Mouse (Mus musculus): ENCODE results near the gene Sept9. TPM values are rescaled to one million over a fixed set of nuclear protein-coding genes. Genes with fewer than 3 reads are reported as not detected.

Gene Sept9
- total and polyA plus RNA-seq, 2 experiments from 2014 or later, result 112 TPM

GRCm38 (mm10) chr11:117256088-117256487, 56.6 kb downstream of the Sept9 start:
- no peak overlapping the region for H3K27ac ChIP-seq (ENCODE audit: low read depth, low read length)
- WGBS, result 48% methylated on average over 9 of the region's 9 CpGs
- no peak for TF ChIP-seq CTCF (IDR thresholded peaks at IDR 0.05; ENCODE audit: low read depth)

GRCm38 (mm10) chr11:117256840-117257239, 57.4 kb downstream of the Sept9 start:
- Histone ChIP-seq H3K27me3 (ENCODE audit: insufficient read depth, low read length) (no peaks in the 10 kb centered on the region), H3K36me3 (ENCODE audit: insufficient read depth) (no peaks in the 10 kb centered on the region), H3K4me1 (ENCODE audit: insufficient read depth) (no peaks in the 10 kb centered on the region), H3K9ac (no peak overlapping the region), H3K27ac (ENCODE audit: low read depth, low read length) (no peak overlapping the region), H3K4me3 (ENCODE audit: low read depth, low read length) (no peak overlapping the region), H3K4me2 (ENCODE audit: low read depth) (no peak overlapping the region), H3K9me3 (ENCODE audit: low read length) (no peaks in the 10 kb centered on the region)
- ATAC-seq, result no peak
- no peak for TF ChIP-seq CTCF (IDR thresholded peaks at IDR 0.05; ENCODE audit: low read depth)
- WGBS, result 93% methylated on average over 6 of the region's 6 CpGs
- no peak for DNase-seq

More at GRCm38 (mm10) chr11:117256088-117256487, 56.6 kb downstream of the Sept9 start:
- Histone ChIP-seq H3K27me3 (ENCODE audit: insufficient read depth, low read length) (no peaks in the 10 kb centered on the region), H3K9ac (no peak overlapping the region), H3K4me2 (ENCODE audit: low read depth) (no peak overlapping the region), H3K9me3 (ENCODE audit: low read length) (no peaks in the 10 kb centered on the region), H3K36me3 (ENCODE audit: insufficient read depth) (no peaks in the 10 kb centered on the region), H3K4me3 (ENCODE audit: low read depth, low read length) (no peak overlapping the region), H3K4me1 (ENCODE audit: insufficient read depth) (no peaks in the 10 kb centered on the region)
- DNase-seq, result no peak
- no peak for ATAC-seq

- no peak overlapping the region for H3K9ac ChIP-seq
- H3K9me3 ChIP-seq (ENCODE audit: low read length), result no peaks in the 10 kb centered on the region
- no peak for DNase-seq
- TF ChIP-seq CTCF (IDR thresholded peaks at IDR 0.05; ENCODE audit: low read depth), result no peak
- 93% methylated on average over 1 of the region's 1 CpGs for WGBS
- H3K4me1 ChIP-seq (ENCODE audit: insufficient read depth), result no peaks in the 10 kb centered on the region
- H3K4me3 ChIP-seq (ENCODE audit: low read depth, low read length), result no peak overlapping the region
- no peak for ATAC-seq
- H3K4me2 ChIP-seq (ENCODE audit: low read depth), result no peak overlapping the region
- no peak overlapping the region for H3K27ac ChIP-seq (ENCODE audit: low read depth, low read length)
- H3K27me3 ChIP-seq (ENCODE audit: insufficient read depth, low read length), result no peaks in the 10 kb centered on the region
- no peaks in the 10 kb centered on the region for H3K36me3 ChIP-seq (ENCODE audit: insufficient read depth)
These were observed 57.8 kb downstream of the Sept9 start for GRCm38 (mm10) chr11:117257266-117257665.

GRCm38 (mm10) chr11:117257842-117258241, 58.4 kb downstream of the Sept9 start:
- H3K36me3 ChIP-seq (ENCODE audit: insufficient read depth), result no peaks in the 10 kb centered on the region
- no peak overlapping the region for H3K9ac ChIP-seq
- H3K27me3 ChIP-seq (ENCODE audit: insufficient read depth, low read length), result no peaks in the 10 kb centered on the region
- H3K4me1 ChIP-seq (ENCODE audit: insufficient read depth), result no peaks in the 10 kb centered on the region
- H3K4me3 ChIP-seq (ENCODE audit: low read depth, low read length), result no peak overlapping the region
- TF ChIP-seq CTCF (IDR thresholded peaks at IDR 0.05; ENCODE audit: low read depth), result no peak
- H3K9me3 ChIP-seq (ENCODE audit: low read length), result no peaks in the 10 kb centered on the region
- ATAC-seq, result no peak
- no peak overlapping the region for H3K4me2 ChIP-seq (ENCODE audit: low read depth)
- no peak overlapping the region for H3K27ac ChIP-seq (ENCODE audit: low read depth, low read length)
- DNase-seq, result no peak

GRCm38 (mm10) chr11:117259178-117259960, 59.9 kb downstream of the Sept9 start:
- no peaks in the 10 kb centered on the region for H3K27me3 ChIP-seq (ENCODE audit: insufficient read depth, low read length)
- no peaks in the 10 kb centered on the region for H3K9me3 ChIP-seq (ENCODE audit: low read length)
- H3K4me2 ChIP-seq (ENCODE audit: low read depth), result no peak overlapping the region
- H3K36me3 ChIP-seq (ENCODE audit: insufficient read depth), result no peaks in the 10 kb centered on the region
- H3K27ac ChIP-seq (ENCODE audit: low read depth, low read length), result no peak overlapping the region
- no peak for DNase-seq
- H3K4me3 ChIP-seq (ENCODE audit: low read depth, low read length), result no peak overlapping the region
- no peak for TF ChIP-seq CTCF (IDR thresholded peaks at IDR 0.05; ENCODE audit: low read depth)
- WGBS, result 78% methylated on average over 9 of the region's 9 CpGs
- H3K9ac ChIP-seq, result no peak overlapping the region
- H3K4me1 ChIP-seq (ENCODE audit: insufficient read depth), result no peaks in the 10 kb centered on the region
- no peak for ATAC-seq

GRCm38 (mm10) chr11:117260631-117261030, 61.2 kb downstream of the Sept9 start:
- no peaks in the 10 kb centered on the region for H3K27me3 ChIP-seq (ENCODE audit: insufficient read depth, low read length)
- 47% methylated on average over 9 of the region's 9 CpGs for WGBS
- no peak overlapping the region for H3K9ac ChIP-seq
- no peaks in the 10 kb centered on the region for H3K9me3 ChIP-seq (ENCODE audit: low read length)
- H3K36me3 ChIP-seq (ENCODE audit: insufficient read depth), result no peaks in the 10 kb centered on the region
- H3K4me1 ChIP-seq (ENCODE audit: insufficient read depth), result no peaks in the 10 kb centered on the region
- DNase-seq (no peak), ATAC-seq (no peak)
- H3K4me2 ChIP-seq (ENCODE audit: low read depth), result no peak overlapping the region
- TF ChIP-seq CTCF (IDR thresholded peaks at IDR 0.05; ENCODE audit: low read depth), result no peak
- no peak overlapping the region for H3K4me3 ChIP-seq (ENCODE audit: low read depth, low read length)
- no peak overlapping the region for H3K27ac ChIP-seq (ENCODE audit: low read depth, low read length)

- DNase-seq (no peak), ATAC-seq (no peak)
- no peak overlapping the region for H3K4me2 ChIP-seq (ENCODE audit: low read depth)
- H3K36me3 ChIP-seq (ENCODE audit: insufficient read depth), result no peaks in the 10 kb centered on the region
- no peak overlapping the region for H3K9ac ChIP-seq
- H3K4me1 ChIP-seq (ENCODE audit: insufficient read depth), result peaks cover 8% of the 10 kb centered on the region; the same call in 1 of the 2 replicates
- H3K27ac ChIP-seq (ENCODE audit: low read depth, low read length), result no peak overlapping the region
- no peaks in the 10 kb centered on the region for H3K9me3 ChIP-seq (ENCODE audit: low read length)
- H3K27me3 ChIP-seq (ENCODE audit: insufficient read depth, low read length), result no peaks in the 10 kb centered on the region
- no peak overlapping the region for H3K4me3 ChIP-seq (ENCODE audit: low read depth, low read length)
- WGBS, result 67% methylated on average over 9 of the region's 9 CpGs
- no peak for TF ChIP-seq CTCF (IDR thresholded peaks at IDR 0.05; ENCODE audit: low read depth)
These were observed 63.8 kb downstream of the Sept9 start for GRCm38 (mm10) chr11:117263096-117263808.
